Mouse (Mus musculus): ENCODE measurements around the gene Fndc3b. TPM values are rescaled to one million over a fixed set of nuclear protein-coding genes. Genes with fewer than 3 reads are reported as not detected.

Fndc3b gene
- polyA plus RNA-seq, 1 experiment from 2014 or later: 24.5 TPM

GRCm38 (mm10) chr3:27593485-27594138 is 117.5 kb downstream of the Fndc3b start:
- Histone ChIP-seq H3K4me1 (no peaks in the 10 kb centered on the region), H3K27me3 (replicated peaks) (no peaks in the 10 kb centered on the region), H3K4me3 (replicated peaks) (no peak overlapping the region), H3K9ac (no peak overlapping the region), H3K9me3 (no peaks in the 10 kb centered on the region), H3K36me3 (no peaks in the 10 kb centered on the region), H3K27ac (no peak overlapping the region), H3K4me2 (no peak overlapping the region)
- 79% methylated on average over 7 of the region's 7 CpGs for WGBS
- ATAC-seq (ENCODE audit: insufficient read depth, low FRiP score, low read depth): no peak

DNA sequence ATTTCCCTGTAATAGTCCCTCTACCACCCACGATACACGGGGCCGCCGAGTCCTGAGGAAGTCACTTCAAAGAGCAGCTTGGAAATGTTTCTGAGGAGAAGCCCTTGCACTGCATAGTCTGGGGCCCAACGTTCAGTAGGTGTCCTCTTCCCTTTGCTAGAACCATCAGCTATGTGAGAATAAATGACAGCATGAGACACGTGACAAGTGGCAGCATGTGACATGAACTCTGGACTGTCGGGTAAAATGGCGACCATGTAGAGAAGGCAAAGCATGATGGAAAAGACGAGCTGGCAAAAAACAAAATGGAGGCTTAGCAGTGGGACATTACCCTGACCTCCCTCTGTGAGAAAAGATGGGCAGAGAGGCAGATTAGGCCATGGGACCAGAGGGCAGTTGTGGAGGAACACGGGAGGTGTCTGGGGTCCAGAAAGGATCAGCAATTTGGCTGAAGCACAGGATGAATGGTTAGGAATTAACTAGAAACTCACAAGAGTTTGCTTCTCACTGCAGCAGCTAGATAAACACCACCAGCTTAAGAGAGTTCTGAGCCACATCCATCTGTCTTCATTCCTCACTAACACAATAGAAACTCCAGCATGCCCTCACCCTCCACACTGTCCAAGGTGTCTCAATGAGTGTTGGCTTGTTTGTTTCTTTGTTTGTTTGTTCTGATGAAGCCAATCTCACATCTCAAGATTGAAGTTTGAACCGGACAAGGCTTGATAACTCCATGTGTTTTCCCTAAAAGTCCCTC is 118.2 kb downstream of the Fndc3b start:
- no peak for ATAC-seq (ENCODE audit: insufficient read depth, low FRiP score, low read depth)
- Histone ChIP-seq H3K36me3 (no peaks in the 10 kb centered on the region), H3K27ac (no peak overlapping the region), H3K9me3 (no peaks in the 10 kb centered on the region), H3K27me3 (replicated peaks) (no peaks in the 10 kb centered on the region), H3K4me2 (no peak overlapping the region), H3K4me1 (no peaks in the 10 kb centered on the region), H3K4me3 (replicated peaks) (no peak overlapping the region), H3K9ac (no peak overlapping the region)
- 81% methylated on average over 11 of the region's 11 CpGs for WGBS

DNA sequence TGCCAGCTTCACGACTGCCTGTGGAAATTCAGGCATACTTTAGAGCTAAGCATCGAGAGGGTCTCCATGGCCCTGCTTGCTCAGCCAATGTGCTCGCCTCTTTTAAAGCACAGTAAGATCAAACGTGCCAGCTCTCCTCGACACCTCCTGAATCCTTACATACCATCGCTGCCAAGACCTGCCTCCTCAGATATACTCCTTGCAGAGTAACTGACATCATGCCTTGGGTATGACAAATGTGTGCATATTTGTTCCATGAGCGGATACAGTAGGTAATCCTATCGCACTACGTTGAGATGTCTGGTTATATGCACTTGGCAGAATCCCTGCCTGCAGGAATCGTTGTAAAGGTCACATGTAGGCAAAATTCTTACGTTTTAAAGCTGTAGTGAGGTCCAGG is 120.3 kb downstream of the Fndc3b start:
- no peak overlapping the region for H3K4me2 ChIP-seq
- H3K9ac ChIP-seq: no peak overlapping the region
- no peak overlapping the region for H3K27ac ChIP-seq
- no peaks in the 10 kb centered on the region for H3K9me3 ChIP-seq
- no peak overlapping the region for H3K4me3 ChIP-seq (replicated peaks)
- H3K4me1 ChIP-seq: no peaks in the 10 kb centered on the region; the same call in 1 of the 2 replicates
- WGBS: 76% methylated on average over 11 of the region's 11 CpGs
- peak; percentile 47; the same call in 1 of the 2 replicates for ATAC-seq (ENCODE audit: insufficient read depth, low FRiP score, low read depth)
- H3K36me3 ChIP-seq: no peaks in the 10 kb centered on the region
- H3K27me3 ChIP-seq (replicated peaks): no peaks in the 10 kb centered on the region

GRCm38 (mm10) chr3:27589305-27589704 is 121.8 kb downstream of the Fndc3b start:
- Histone ChIP-seq H3K4me3 (replicated peaks) (no peak overlapping the region), H3K9me3 (no peaks in the 10 kb centered on the region), H3K4me2 (no peak overlapping the region), H3K27me3 (replicated peaks) (no peaks in the 10 kb centered on the region), H3K27ac (no peak overlapping the region), H3K4me1 (peaks cover 3% of the 10 kb centered on the region; the same call in 1 of the 2 replicates), H3K9ac (no peak overlapping the region), H3K36me3 (no peaks in the 10 kb centered on the region)
- 83% methylated on average over 3 of the region's 3 CpGs for WGBS
- ATAC-seq (ENCODE audit: insufficient read depth, low FRiP score, low read depth): no peak

DNA sequence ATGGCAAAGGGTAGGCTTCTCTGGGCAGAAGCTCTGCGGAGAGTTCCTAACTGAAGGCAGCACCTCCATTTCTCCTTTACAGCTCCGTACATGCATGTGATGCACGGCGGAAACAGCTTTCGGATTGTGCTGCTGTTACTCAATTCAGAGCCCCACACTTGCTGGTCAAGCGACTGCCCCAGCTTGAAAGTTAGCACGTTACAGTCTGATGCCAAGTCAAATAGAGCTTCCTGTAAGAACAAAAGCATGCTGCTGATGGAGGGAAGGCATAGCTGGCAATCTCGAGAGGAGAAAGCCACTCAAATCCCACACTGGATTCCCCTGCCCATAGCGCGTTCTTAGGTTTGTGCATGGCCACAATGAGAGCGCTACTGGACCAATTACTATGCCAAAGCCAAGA is 122.5 kb downstream of the Fndc3b start:
- H3K27ac ChIP-seq: no peak overlapping the region
- 88% methylated on average over 11 of the region's 11 CpGs for WGBS

GRCm38 (mm10) chr3:27584607-27585605 is 126.2 kb downstream of the Fndc3b start:
- Histone ChIP-seq H3K27ac (0 out of 2 replicates have a peak overlapping the region, but pooled peaks have one; percentile 19), H3K36me3 (no peaks in the 10 kb centered on the region), H3K4me3 (replicated peaks) (no peak overlapping the region), H3K4me2 (no peak overlapping the region), H3K9ac (no peak overlapping the region), H3K27me3 (replicated peaks) (no peaks in the 10 kb centered on the region), H3K9me3 (no peaks in the 10 kb centered on the region), H3K4me1 (peaks cover 10% of the 10 kb centered on the region; the same call in 1 of the 2 replicates)
- 46% methylated on average over 11 of the region's 11 CpGs for WGBS
- ATAC-seq (ENCODE audit: insufficient read depth, low FRiP score, low read depth): no peak

More for the DNA sequence above, 122.5 kb downstream of the Fndc3b start:
- Histone ChIP-seq H3K4me1 (peaks cover 3% of the 10 kb centered on the region; the same call in 1 of the 2 replicates), H3K4me2 (no peak overlapping the region), H3K4me3 (replicated peaks) (no peak overlapping the region), H3K27me3 (replicated peaks) (no peaks in the 10 kb centered on the region), H3K9ac (no peak overlapping the region), H3K9me3 (no peaks in the 10 kb centered on the region), H3K36me3 (no peaks in the 10 kb centered on the region)
- no peak for ATAC-seq (ENCODE audit: insufficient read depth, low FRiP score, low read depth)

GRCm38 (mm10) chr3:27581931-27582840 is 128.9 kb downstream of the Fndc3b start:
- Histone ChIP-seq H3K4me1 (peaks cover 10% of the 10 kb centered on the region; the same call in 1 of the 2 replicates), H3K9ac (no peak overlapping the region), H3K36me3 (no peaks in the 10 kb centered on the region), H3K4me3 (replicated peaks) (no peak overlapping the region), H3K4me2 (no peak overlapping the region), H3K27ac (no peak overlapping the region), H3K27me3 (replicated peaks) (no peaks in the 10 kb centered on the region), H3K9me3 (no peaks in the 10 kb centered on the region)
- ATAC-seq (ENCODE audit: insufficient read depth, low FRiP score, low read depth): no peak
- WGBS: 66% methylated on average over 6 of the region's 6 CpGs

- peaks cover 10% of the 10 kb centered on the region; the same call in 1 of the 2 replicates for H3K4me1 ChIP-seq
- H3K4me3 ChIP-seq (replicated peaks): no peak overlapping the region
- H3K36me3 ChIP-seq: no peaks in the 10 kb centered on the region
- no peak overlapping the region for H3K27ac ChIP-seq
- H3K4me2 ChIP-seq: no peak overlapping the region
- H3K9ac ChIP-seq: no peak overlapping the region
- 86% methylated on average over 8 of the region's 8 CpGs for WGBS
- ATAC-seq (ENCODE audit: insufficient read depth, low FRiP score, low read depth): no peak
- H3K27me3 ChIP-seq (replicated peaks): no peaks in the 10 kb centered on the region
- H3K9me3 ChIP-seq: no peaks in the 10 kb centered on the region
These were observed 130.2 kb downstream of the Fndc3b start for GRCm38 (mm10) chr3:27580956-27581355.

- H3K4me2 ChIP-seq: no peak overlapping the region
- no peaks in the 10 kb centered on the region for H3K36me3 ChIP-seq
- H3K27me3 ChIP-seq (replicated peaks): no peaks in the 10 kb centered on the region
- no peak overlapping the region for H3K4me3 ChIP-seq (replicated peaks)
- ATAC-seq (ENCODE audit: insufficient read depth, low FRiP score, low read depth): no peak
- WGBS: 53% methylated on average over 7 of the region's 7 CpGs
- peaks cover 10% of the 10 kb centered on the region; the same call in 1 of the 2 replicates for H3K4me1 ChIP-seq
- H3K27ac ChIP-seq: no peak overlapping the region
- H3K9me3 ChIP-seq: no peaks in the 10 kb centered on the region
- no peak overlapping the region for H3K9ac ChIP-seq
These were observed 131.1 kb downstream of the Fndc3b start for GRCm38 (mm10) chr3:27579894-27580613.

- ATAC-seq (ENCODE audit: insufficient read depth, low FRiP score, low read depth): no peak
- Histone ChIP-seq H3K27ac (no peak overlapping the region), H3K9ac (no peak overlapping the region), H3K27me3 (replicated peaks) (no peaks in the 10 kb centered on the region), H3K4me3 (replicated peaks) (no peak overlapping the region), H3K36me3 (no peaks in the 10 kb centered on the region), H3K9me3 (no peaks in the 10 kb centered on the region), H3K4me2 (no peak overlapping the region), H3K4me1 (peaks cover 11% of the 10 kb centered on the region)
- 69% methylated on average over 8 of the region's 8 CpGs for WGBS
These were observed 131.9 kb downstream of the Fndc3b start for GRCm38 (mm10) chr3:27579229-27579628.
